Mouse (Mus musculus) yolk sac, embryonic 10.5 days (tissue): ENCODE results near the gene Akr1c21.
"Not testable (repeated sequence)": the region's sequence is repeated elsewhere in the genome, so short reads cannot be mapped to it uniquely, and the experiment has no call there.

Experiments
- DNase-seq: peaks from one replicate; pipeline ENCODE4 v3.0.0-alpha.2; 2017; ENCODE audit warnings: low spot score

Gene Akr1c21

DNA sequence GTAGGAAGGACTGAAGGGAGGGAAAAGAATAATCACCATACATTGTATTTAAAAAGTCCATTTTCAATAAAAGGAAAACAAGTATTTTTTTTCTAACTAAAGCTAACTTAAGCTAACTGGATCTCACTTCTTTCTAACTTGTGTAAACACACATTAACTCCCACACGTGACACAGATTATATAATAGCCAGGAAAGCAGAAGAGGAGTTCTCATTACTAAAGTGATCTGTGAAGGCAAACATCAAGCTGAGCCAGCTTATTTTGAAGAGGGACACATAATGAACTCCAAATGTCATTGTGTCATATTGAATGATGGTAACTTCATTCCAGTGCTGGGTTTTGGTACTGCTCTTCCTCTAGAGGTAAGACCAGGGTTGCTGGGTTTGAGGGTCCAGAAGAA lies at the start of gene Akr1c21:
Gene Akr1c21 (plus strand): TSS at position 205 of the 400 bp plus-strand sequence.
- no peak for DNase-seq

GRCm38 (mm10) chr13:4559143-4559542 lies 14.7 kb upstream of the Akr1c21 start:
- no peak for DNase-seq

- no peak for DNase-seq
These were observed 13.4 kb upstream of the Akr1c21 start for GRCm38 (mm10) chr13:4560500-4560899.

DNA sequence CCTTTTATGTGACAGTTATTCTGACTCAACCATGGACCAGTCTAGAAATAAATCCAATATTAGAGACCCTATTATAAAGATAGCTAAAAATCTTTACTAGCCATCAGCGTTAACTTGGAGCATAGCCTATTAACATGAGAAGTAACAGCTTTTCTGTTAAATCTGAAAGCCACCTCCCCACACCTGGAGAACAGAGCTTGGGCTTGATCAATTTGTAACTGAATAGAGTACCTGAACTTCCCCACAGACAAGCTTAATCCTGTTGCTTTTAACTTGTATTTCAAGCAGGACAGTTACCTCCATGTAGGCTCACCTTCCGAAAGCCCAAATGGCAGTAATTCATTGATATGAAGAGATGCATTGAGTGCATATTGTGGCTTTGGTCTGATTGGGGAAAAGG lies 7.9 kb upstream of the Akr1c21 start:
- DNase-seq = no peak

- no peak for DNase-seq
These were observed 3.0 kb downstream of the Akr1c21 start for GRCm38 (mm10) chr13:4576921-4577320.

DNA sequence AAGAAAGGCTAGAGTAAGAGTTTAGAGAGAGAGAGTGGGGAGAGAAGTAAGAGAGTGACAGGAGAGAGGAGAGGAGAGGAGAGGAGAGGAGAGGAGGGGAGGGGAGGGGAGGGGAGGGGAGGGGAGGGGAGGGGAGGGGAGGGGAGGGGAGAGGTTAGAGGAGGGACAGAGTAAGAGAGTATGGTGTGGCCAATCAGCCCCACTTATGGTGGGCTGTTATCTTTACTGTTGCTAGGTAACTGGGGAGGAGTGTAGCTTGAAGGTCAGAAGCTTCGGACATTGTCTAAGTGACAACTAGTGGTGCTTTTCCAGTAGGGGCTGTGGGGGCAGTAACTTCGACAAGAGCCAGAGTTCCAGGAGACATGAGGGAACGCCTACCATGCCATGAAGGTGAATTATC lies 29.6 kb downstream of the Akr1c21 start:
- DNase-seq = not testable (repeated sequence)

DNA sequence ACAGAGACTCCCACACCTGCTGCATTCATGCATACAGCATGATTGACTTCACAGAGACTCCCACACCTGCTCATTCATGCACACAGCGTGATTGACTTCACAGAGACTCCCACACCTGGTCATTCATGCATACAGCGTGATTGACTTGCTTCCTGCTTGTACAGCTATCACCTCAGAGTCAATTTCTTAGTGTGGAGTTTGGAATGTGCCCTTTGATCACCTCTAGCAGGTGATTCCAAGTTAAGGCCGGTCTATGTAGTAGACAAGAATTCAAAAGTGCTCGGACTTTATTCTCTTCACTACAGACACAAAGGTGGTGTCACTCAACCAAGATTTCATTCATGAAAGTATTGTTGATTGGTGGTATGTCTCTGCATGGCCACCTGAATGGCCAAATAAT lies 32.9 kb downstream of the Akr1c21 start:
- peak; percentile 32 for DNase-seq

DNA sequence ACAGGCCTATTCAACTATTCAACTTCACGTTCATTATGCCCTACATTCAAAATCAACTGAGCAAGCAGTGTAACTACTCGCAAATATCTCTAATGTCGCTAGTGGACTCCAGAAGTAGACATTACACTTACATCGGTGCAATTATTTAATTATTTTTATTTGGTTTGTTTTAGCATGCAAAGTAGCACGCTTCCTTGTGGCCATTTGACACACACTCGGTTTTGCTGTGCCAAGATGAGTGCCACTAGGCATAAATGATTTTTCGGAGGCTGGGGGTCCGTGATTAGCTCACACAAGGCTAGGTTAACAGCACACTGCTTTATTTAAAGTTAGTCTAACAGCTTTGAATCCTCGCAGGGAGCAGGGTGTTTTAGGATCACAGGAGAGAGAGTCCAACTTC lies 34.7 kb downstream of the Akr1c21 start:
- no peak for DNase-seq

- DNase-seq = peak; percentile 91
These were observed 35.1 kb downstream of the Akr1c21 start, which contains the start of gene Akr1e1 for GRCm38 (mm10) chr13:4608961-4609409. Gene Akr1e1, minus strand, starts transcription at chr13:4609174.

GRCm38 (mm10) chr13:4610902-4611301 lies 37.0 kb downstream of the Akr1c21 start:
- DNase-seq = no peak
